Mouse (Mus musculus) heart, postnatal 25 days (tissue): ENCODE results near the gene Pbx3. TPM values are rescaled to one million over a fixed set of nuclear protein-coding genes. Genes with fewer than 3 reads are reported as not detected.

ENCODE experiments used
- DNase-seq: peaks from one replicate; pipeline ENCODE4 v3.0.0; 2022; ENCODE audit warnings: low spot score
- intact Hi-C: fragments of 180-260 bp; cut with DNase I; formaldehyde crosslinking; loops from one replicate; pipeline ENCODE4 v1.15.1; 2025
- total RNA-seq, 2 experiments: library from RNA; stranded (reverse); gene quantifications; 2 replicates each; pipeline ENCODE4 v1.2.3; 2021

Gene Pbx3
- total RNA-seq, result 1 to 10 TPM; 8.1 to 8.2 TPM

DNA sequence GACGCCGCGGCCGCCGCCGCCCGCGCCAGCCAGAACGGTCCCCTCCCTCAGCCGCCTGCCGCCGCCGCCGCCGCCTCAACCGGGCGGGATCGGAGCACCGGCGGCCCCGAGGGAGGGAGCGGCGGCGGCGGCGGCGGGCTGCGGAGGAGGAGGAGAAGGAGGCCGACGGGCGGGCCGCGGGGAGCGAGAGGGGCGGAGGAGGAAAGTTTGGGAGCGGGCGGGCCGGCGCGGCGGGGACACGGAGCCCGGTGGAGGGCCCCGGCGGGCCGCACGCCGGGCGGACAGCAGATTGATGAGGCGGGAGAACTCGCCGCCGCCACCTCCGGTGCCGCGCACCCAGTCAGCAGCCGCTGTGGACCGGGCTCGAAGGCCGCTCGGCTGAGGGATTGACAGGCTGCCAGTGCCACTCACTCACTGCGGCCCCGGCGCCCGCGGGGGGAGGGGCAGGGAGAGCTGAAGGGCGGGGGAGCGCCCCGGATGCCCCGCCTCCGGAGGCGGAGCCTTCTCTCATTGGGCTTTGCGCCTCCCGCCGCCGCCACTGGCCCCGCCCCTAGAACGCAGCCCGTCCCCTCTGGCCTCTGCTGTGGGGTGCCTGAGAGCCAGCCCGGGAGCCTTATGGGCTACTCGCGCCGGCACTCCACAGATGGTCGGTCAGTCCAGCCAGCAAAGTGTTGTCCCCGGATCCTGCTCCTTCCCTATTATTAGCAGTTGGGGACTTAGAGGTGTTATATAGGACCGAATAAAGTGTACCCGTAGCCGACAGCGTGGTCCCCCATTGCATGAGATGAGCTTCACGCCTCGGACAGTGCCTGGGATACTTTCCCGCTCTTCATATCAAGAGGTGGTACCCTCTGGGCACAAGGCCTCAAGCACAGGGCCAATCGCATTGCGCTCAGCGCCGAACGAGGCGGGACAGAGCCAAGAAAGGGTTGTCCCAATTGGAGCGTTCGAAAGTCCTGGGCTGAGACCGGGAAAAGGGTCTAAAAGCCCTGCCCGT, at the start of gene Pbx3:
Gene Pbx3, minus strand, starts transcription at position 838 of the 997 bp plus-strand sequence.
- intact Hi-C loops, result loop anchor here (2.0 to 10.0 kb wide), 3 partner anchors 34 to 272 kb away; partner anchors contain the start of gene Mapkap1
- peak; percentile 91 for DNase-seq

DNA sequence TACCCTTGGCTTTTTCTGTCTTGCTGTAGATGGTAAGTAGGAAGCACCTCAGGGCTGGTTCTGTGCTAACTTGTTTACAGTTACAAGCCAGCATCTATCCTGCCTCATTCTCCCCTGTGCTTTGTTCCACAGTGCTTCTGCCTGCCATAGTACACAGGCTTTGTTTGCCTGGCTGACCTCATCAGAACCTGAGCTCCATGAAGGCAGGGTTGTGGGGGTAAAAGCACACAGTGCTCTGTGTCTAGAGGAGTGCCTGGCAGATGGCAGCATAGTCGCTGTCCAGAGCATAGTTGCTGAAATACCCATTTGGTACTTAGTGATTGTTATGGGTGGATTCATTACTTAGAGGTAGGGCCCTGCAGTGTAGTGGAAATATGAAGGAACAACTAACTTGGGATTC, 47.3 kb upstream of the Pbx3 start:
- no peak for DNase-seq
- intact Hi-C loops, result no loop called here

- DNase-seq, result no peak
- intact Hi-C loops, result no loop called here
These were observed 36.9 kb upstream of the Pbx3 start for GRCm38 (mm10) chr2:34409741-34410340.

- no peak for DNase-seq
- intact Hi-C loops, result no loop called here
These were observed 35.4 kb upstream of the Pbx3 start for GRCm38 (mm10) chr2:34408341-34408740.

GRCm38 (mm10) chr2:34407596-34407995, 34.7 kb upstream of the Pbx3 start:
- intact Hi-C loops, result loop anchor here (2.0 kb wide), 1 partner anchor 35 kb away; the partner anchor contains the start of gene Pbx3
- no peak for DNase-seq

GRCm38 (mm10) chr2:34406601-34407464, 33.9 kb upstream of the Pbx3 start, which contains the start of gene Mapkap1:
Gene Mapkap1, plus strand, starts transcription at chr2:34406771.
- intact Hi-C loops, result loop anchor here (2.0 kb wide), 1 partner anchor 34 kb away; the partner anchor contains the start of gene Pbx3
- DNase-seq, result peak; percentile 94

GRCm38 (mm10) chr2:34399535-34399934, 26.6 kb upstream of the Pbx3 start:
- DNase-seq, result no peak
- intact Hi-C loops, result no loop called here

- intact Hi-C loops, result loop anchor here (10.0 kb wide), 1 partner anchor 266 kb away; no protein-coding TSS in a partner anchor
- no peak for DNase-seq
These were observed 6.0 kb upstream of the Pbx3 start for GRCm38 (mm10) chr2:34378930-34379329.

GRCm38 (mm10) chr2:34374349-34374748, 1.4 kb upstream of the Pbx3 start:
- no peak for DNase-seq
- intact Hi-C loops, result loop anchor here (5.0 to 10.0 kb wide), 2 partner anchors 122 to 270 kb away; no protein-coding TSS in a partner anchor

GRCm38 (mm10) chr2:34373886-34374285, 944 bp upstream of the Pbx3 start:
- intact Hi-C loops, result loop anchor here (2.0 to 10.0 kb wide), 3 partner anchors 33 to 271 kb away; partner anchors contain the start of gene Mapkap1
- DNase-seq, result no peak

DNA sequence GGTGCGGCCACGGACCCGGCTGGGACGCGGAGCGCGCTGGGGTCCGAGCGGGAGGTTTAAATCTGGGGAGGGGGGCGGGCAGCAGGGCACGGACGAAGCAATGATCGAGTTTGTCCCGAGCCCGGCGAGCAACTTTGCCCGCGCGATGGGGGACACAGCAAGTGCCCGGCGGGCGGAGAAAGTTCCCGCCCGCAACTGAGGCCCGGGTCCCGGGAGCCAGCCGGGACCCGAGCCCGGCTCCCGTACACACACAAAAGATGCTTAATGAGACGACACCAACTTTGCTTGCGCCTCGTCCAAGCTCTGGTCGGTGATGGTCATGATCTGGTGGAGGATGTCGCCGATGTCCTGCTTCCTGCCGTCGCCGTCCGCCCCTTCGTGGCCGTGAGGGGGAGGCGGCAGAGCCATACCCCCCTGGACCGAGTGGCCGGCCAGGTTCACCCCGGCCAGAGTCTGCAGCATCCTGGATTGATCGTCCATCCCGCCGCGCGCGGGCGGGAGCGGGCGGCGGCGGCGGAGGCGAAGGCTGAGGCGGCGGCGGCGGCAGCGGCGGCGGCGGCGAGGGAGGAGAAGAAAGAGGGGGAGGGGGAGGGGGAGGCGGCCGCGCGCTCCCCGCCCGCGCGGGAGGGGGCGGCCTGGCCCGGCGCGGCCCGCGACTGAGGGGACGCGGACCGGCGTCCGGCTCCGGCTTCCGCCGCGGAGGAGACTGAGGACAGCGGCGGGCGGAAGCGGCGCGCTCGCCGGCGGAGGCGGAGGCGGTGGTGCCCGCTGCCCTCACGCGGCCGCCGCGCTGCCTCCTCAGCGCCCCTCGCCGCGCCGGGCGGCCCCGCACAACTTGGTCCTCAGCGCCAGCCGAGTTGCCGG, 1.3 kb downstream of the Pbx3 start:
- intact Hi-C loops, result loop anchor here (2.0 to 10.0 kb wide), 3 partner anchors 35 to 273 kb away; partner anchors contain the start of gene Mapkap1
- peak; percentile 36 for DNase-seq

- peak; percentile 12 for DNase-seq
- intact Hi-C loops, result loop anchor here (5.0 to 10.0 kb wide), 2 partner anchors 119 to 274 kb away; no protein-coding TSS in a partner anchor
These were observed 2.1 kb downstream of the Pbx3 start for GRCm38 (mm10) chr2:34370725-34371440.

DNA sequence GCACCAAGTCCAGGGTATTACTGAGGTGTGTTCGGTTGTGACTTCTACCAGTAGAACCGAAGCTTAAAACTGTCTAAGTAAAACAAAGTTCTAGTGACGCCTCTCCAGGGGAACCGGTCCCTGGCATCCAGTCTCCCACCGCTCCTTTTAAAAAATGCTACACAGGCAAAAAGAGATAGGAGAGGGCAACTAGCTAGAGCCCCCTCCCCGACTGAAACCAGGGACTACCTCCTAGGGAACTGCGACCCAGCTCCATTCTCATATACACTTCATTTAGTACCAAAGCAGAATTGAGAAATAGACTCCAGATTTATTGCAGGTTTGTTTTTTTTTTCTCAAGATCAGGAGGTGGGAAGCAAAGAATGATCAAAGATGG, 2.6 kb downstream of the Pbx3 start:
- intact Hi-C loops, result loop anchor here (5.0 to 10.0 kb wide), 2 partner anchors 118 to 274 kb away; no protein-coding TSS in a partner anchor
- no peak for DNase-seq

DNA sequence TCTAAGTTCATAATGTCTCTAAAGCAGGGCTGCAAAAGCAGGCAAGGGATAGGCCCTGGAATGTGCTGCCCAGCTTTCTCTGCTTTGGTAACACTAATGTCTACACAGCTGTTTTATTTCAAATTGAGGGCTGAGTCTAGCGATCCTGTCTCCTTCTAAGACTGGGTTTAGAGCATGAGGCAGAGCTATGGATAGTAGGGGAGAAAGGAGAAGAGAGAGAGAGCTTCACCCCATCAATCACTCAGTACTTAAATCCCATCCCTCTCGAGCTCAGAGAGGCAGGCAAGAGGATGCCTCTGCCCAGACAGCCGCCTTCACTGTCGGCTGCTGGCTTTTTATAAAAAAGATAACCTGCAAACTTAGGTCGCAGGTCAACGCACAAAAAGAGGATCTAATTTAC, 4.5 kb downstream of the Pbx3 start:
- intact Hi-C loops, result no loop called here
- no peak for DNase-seq

GRCm38 (mm10) chr2:34367024-34367423, 5.9 kb downstream of the Pbx3 start:
- intact Hi-C loops, result no loop called here
- no peak for DNase-seq

- intact Hi-C loops, result no loop called here
- no peak for DNase-seq
These were observed 9.3 kb downstream of the Pbx3 start for GRCm38 (mm10) chr2:34363678-34364077.

GRCm38 (mm10) chr2:34355801-34356211, 17.1 kb downstream of the Pbx3 start:
- intact Hi-C loops, result no loop called here
- DNase-seq, result no peak

DNA sequence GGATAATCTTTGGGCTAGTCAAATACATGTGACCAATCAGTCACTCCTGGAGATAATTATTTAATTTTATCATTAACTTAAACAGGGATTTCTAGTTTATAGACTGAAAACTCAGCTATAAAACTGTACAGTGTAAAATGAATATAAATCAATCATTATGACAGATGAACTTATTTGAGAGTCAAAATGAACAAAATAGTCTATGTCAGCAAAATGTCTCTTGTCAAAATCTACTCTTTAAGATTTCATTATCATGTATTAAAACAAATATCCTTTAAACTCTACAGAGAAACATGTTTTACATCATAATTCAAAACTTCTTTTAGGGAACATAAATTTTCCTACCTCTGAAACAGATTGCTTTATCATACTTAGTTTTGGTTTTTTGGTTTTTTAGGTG, 20.9 kb downstream of the Pbx3 start:
- intact Hi-C loops, result no loop called here
- DNase-seq, result no peak
